Mouse (Mus musculus) olfactory bulb, adult 2 months (tissue): ENCODE data around the gene Apol10b.

Source experiments
- CTCF ChIP-seq: fragments of 200-500 bp; IDR thresholded peaks from 2 replicates; pipeline ENCODE4 v1.5.1; 2012; ENCODE audit warnings: low read depth, mild to moderate bottlenecking, low read length, moderate library complexity; ENCODE audit not compliant: insufficient read depth
- POLR2A ChIP-seq: fragments of 200-500 bp; IDR thresholded peaks from 2 replicates; pipeline ENCODE4 v1.6.1; 2012; ENCODE audit warnings: mild to moderate bottlenecking, low read depth, low read length, moderate library complexity; ENCODE audit not compliant: insufficient read depth

- TF ChIP-seq CTCF (no peak), POLR2A (no peak)
These were observed 16.6 kb downstream of the Apol10b start for GRCm38 (mm10) chr15:77579311-77579710.
